Mouse (Mus musculus): Measurements from ENCODE around the gene Sh3rf3.
A peak's percentile ranks its signal among the peaks of the same experiment; 100 is the strongest.
"Not testable (repeated sequence)": the region's sequence is repeated elsewhere in the genome, so short reads cannot be mapped to it uniquely, and the experiment has no call there.

The Sh3rf3 gene

DNA sequence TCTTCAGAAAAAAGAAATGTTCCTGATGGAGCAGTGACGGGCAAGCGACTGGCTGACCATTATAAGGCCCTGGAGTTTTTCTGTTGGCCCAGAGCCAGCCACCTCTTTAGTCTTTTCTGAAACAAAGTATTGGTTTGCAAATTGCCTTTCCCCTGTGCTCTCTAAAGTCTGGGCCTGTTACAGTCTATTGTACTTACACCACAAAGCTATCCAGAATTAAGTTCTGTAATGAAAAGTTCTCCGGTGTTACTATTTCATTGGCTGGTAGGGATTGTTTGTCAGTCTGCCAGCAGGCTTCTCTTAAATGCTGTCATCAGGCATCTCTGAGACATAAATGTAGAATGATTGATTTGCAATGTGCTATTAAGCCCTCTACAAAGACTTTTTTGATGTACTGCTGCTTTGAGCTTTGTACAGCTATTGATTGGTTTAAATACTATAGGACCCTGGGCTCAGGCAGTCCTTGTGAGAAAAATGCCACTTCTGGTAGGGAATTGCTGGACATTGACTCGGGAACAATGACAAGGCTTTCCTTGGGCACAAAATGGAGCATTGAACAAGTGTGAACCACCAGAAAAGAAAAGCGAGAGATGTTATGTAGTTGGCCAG lies 169.5 kb downstream of the Sh3rf3 start:
- DNase-seq (ENCODE audit: low spot score) = no peak

DNA sequence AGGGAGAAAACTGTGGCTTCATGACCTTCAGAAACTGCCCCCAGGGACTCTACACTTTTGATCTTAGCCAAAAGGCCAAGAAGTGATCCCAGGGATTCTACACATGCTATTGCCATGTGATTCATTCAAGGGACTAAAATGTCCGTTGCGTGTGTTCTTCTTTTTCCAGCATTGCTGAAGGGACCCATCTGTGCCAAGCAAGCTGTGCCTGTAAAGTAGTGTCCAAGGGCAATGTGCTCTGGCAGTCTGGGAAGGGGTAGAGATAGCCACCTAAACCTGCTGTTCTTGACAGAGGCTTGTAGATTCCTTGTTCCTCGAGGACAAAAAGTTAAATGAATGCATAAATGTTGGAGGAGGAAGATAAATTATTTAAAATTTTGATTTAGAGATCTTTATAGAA lies 178.5 kb downstream of the Sh3rf3 start:
- no peak for DNase-seq (ENCODE audit: low spot score)

DNA sequence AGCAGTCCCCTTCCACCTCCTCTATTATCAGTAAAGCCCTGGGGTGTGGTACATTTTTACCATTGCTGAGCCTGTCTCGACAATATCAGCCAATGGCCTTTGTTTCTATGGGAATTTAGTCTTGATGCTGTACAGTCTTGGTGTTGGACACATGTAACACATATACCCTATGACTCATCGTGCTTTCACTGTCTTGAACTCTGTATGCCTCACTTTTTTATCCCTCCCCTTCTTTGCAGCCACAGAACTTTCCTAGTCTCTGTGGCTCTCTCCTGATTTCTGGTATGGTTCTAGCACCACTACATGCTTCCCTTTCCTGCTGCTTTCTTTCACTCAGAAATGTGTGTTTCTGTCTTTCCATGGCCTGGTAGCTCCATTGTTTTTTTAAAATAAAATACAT lies 181.6 kb downstream of the Sh3rf3 start:
- DNase-seq (ENCODE audit: low spot score) = no peak

DNA sequence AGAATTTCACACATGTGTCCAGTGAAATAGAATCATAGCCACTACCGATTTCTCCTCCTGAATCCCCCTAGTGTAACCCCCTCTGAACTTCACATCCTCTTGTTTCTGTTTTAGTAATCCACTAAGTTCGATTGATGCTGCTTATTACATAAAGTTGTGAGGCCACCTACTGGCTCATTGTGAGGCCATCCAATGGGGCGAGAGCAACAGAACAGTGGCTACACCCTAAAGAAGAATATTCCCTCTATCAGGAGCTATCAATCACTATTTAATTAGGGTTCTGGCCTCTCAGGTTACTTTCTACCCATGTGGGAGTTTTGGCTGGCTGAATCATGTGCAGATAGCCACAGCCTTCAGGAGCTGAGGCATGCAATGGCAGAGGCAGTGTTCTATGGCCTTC lies 182.0 kb downstream of the Sh3rf3 start:
- no peak for DNase-seq (ENCODE audit: low spot score)

DNA sequence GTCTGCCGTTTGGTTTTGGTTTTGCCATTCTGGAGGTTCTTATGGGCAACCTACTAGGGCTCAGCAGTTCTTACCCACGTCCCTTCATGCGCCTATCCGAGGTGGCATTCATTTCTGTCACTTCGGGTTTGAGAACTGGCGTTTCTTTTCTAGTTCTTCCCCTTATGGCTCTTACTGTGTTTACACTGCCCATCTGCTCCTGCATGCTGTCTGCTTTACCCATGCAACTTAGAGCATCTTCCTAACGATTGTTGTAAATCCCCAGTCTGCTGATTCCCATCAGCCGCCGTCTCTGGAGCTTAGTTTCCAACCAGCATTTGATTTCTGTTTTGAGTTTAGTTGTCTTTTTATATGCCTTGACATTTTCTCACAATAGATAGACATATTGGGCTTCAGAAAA lies 189.2 kb downstream of the Sh3rf3 start:
- DNase-seq (ENCODE audit: low spot score) = no peak

DNA sequence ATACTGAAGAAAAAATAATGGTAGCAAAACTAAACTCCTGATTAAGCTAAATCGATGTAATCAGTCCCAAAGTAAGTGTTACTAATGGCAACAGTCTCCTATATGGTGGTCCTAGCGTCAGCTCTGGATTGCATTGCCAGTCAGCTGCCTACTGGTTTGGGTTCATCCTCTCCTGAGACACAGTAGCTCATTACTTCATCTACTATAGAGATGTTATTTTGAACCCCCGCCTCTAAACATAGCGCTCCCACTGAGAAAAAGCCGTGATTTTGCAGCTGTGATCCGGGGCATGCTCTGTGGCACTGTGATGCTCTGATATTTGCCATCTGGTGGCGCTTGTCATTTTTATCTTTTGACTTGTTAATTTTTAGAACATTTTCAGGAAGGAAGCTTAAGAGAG lies 198.3 kb downstream of the Sh3rf3 start:
- DNase-seq (ENCODE audit: low spot score) = no peak

DNA sequence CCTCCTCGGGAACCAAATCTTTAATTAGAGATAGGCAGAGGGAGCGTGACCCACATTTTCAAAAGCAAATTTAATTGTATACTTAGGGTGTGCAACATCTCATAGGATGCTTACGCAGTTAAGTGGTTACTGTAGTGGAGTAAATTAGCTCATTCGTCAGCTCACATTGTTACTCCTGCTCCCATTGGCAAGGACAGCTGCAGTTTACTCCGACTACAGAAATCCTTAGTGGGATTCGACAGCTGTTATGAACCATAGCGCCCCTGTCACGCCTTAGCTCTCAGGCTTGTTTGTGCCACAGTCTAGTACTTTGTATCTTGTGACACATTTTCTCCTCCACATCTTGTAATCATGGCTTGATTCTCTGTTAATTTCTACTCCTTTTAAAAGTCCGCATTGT lies 200.5 kb downstream of the Sh3rf3 start:
- no peak for DNase-seq (ENCODE audit: low spot score)

DNA sequence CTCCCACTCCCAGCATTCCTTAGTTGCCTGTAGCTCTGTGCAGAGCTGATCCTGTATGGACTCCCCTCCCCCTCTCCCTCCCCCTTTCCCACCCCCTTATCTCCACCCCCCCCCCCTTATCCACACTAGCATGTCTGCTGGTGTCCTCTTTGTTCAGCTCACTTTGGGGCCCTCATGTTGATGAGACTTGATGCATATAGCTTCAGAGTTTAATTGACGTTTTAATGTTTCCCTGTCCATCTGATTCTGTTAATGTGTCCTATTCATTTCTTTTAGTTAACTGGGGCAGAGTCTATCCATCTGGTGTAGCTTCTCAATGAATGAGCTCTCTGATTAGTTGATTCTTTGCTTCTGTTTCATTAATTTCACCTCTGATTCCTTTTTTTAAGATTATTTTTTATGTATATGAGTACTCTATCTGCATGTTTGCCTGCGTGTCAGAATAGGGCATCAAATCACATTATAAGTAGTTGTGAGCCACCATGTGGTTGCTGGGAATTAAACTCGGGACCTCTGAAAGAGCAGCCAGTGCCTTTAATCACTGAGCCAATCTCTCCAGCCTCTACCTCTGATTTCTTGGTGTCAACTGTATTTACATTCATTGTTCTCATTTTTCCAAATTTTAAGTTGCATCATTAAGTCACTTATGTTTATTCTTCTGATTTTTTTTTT lies 206.3 kb downstream of the Sh3rf3 start:
- DNase-seq (ENCODE audit: low spot score) = no peak

DNA sequence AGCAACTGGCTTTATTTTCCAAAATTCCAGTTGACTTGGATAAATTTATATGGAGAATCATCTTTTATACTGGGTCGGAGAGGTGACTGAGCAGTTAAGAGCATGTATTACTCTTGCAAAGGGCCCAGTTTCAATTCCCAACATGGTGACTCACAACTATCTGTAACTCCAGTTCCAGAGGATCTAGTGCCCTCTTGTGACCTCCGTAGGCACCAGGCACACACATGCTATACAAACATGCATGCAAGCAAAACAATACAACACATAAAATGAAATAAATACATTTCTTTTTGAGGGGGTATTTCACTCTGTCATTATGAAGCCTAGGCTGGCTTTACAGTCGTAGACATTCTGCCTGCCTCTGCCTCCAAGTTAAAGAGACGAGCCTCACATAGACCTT lies 237.3 kb downstream of the Sh3rf3 start:
- no peak for DNase-seq (ENCODE audit: low spot score)

DNA sequence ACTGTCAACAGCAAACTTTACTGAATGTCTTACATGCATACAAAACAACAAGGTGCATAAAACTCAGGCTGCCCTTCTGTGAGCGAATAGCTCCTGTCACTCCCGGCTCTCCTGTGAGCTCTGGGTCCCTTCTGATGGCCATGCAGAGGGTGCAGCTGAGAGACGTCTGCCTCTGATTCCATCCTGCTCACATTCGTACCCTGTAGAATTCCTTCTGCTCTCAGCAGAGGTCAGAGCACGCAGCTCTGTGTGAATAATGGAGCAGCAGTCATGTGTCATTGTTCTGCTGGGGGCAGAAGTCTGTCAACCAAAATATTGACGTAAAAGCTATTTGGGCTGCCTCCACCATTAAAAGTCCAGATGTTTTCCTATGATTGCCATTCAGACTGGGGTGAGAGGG lies 243.1 kb downstream of the Sh3rf3 start:
- DNase-seq (ENCODE audit: low spot score) = no peak

DNA sequence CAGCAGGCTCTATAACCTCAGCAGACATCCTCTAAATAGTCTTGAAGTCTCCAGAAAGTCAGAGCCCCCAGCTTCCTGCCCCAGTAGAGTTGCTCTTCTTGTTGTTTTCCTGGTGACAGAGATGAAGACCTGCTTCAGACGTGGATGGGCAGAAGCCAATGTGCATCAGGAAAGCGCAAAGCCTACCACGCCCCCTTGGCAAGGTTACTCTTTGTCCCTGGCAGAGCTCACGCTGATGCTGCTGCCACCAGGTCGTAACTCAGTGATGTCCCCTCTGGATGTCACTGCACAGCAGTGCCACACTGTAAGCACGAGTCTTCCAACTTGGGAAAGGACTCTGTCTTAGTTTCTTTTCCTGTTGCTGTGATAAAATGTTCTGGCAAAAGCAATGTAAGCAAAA lies 253.6 kb downstream of the Sh3rf3 start:
- no peak for DNase-seq (ENCODE audit: low spot score)

DNA sequence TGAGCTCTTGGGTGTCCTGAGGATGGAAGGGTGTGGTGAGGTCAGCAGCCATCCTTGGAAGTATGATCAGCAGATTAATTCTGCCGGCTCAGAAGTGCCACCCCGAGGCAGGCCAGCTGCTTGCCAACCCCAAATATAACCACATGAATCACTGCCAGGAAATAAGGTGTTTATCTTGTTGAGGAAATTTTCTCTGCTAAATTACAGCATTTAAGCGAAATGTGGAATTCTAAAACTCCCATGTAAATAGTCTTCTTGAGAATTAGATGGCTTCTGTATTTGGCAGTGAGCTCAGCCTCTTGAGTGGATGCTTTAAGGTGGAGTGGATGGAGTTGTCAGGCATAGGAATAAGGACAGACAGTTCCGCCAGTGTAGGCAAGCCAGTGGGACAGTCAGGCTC lies 259.7 kb downstream of the Sh3rf3 start:
- DNase-seq (ENCODE audit: low spot score) = no peak

DNA sequence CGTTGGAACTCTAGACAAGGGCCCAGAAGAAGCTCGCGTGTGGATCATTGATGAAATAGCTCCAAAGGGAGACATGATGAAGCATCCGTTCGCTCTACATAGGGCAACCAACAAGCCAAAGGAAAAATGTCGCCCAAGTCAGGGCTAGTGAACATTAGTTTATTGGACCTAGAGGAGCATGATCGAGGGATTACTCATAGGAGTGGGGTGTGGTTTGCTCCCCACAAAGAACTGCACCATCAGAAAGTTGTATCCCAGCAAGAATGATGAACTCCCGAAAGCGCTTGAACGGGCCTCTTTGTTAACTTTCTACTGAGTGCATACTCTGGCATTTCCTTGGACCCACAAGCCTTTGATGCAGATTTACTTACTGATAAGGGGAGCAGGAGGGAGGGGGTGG lies 263.5 kb downstream of the Sh3rf3 start:
- no peak for DNase-seq (ENCODE audit: low spot score)

DNA sequence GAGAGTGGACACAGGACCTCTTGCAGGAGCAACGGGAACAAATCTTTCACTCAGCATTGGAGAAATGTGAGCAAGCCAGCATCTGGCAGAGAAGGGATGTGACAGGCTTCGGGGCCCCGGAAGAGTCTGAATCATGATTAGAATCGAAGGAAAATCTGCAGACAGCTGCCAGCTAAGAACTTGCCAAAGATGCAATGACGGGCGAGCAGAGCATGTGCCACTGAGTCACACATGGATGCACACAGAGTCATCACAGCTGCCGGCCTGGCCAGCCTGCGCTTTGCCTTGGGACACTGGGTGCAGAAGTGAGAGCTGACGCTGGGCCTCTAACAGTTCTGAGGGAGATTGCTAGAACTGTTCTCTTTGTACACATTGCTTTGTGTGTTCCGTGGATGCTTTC lies 264.8 kb downstream of the Sh3rf3 start:
- DNase-seq (ENCODE audit: low spot score) = no peak

DNA sequence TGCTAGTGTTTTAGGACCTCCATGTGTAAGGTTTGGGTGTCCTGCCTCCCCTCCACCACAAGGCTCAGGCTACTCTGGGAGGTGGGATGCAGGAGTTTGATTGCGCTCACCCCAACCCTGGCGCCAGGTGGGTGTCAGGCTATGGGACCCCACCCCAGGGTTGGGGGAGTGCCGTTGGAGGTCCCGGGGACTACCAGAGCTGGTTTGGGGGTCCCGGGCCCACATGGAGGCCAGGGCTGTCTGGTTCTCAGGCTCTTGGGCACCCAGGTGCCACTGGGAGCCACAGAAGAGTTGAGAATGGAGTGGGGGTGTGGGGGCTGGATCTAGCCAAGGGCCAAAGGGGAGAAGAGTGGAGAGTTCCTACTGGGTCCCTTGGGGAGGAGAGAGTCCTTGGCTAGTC lies 272.4 kb downstream of the Sh3rf3 start:
- DNase-seq (ENCODE audit: low spot score) = no peak

DNA sequence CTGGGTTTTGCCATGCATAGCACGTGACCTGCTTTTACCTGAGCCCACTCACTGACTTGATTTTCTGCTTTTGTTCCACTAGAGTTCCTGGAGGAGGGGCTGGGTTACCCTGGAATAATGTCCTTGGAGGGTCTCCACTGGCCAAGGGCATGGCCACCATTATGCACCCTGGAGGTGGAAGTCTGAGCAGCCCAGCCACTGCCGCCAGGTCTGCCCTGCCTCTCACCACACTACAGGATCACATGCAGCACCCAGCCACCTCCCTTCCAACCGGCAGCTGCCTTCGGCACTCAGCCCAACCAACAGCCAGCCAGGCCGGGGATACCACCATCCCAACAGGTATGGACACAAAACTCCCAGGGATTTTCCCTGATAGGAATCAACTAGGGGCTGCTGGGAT lies 273.4 kb downstream of the Sh3rf3 start:
- DNase-seq (ENCODE audit: low spot score) = no peak

DNA sequence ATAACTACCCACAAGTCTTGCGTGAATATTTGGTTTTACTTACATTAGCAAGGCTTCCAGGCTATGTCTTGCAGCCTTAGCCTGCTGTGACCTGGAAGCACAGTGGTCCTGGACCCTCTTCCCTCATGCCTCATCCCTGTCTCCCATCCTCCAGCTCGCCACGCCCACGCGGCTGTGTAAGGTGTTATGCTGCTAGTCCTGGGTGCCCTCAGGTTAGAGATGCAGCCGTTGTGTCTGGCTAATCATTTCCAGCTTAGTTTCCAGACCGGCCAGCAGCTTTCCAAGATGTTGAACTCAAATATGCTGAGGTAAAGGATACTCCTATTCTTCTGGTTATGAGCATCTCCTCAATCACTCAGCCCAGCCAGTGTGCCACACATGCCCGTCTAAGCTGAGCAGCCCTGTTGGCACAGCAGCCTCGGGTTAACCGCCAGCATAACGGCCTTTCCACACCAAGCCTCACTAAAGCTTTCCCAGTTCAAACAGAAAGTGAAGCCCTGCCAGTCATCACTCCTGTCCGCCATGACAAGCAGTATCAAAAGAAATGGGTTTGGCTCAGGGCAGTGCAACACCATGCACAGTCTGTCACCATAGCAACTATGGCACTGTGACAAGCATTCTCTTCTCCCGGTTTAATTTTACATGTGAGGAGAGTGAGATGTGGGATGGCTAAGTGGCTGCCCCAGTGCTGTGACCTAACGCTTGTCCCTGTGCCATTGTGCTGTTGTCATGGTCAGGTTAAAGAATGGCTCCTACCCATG lies 276.9 kb downstream of the Sh3rf3 start:
- DNase-seq (ENCODE audit: low spot score) = no peak

DNA sequence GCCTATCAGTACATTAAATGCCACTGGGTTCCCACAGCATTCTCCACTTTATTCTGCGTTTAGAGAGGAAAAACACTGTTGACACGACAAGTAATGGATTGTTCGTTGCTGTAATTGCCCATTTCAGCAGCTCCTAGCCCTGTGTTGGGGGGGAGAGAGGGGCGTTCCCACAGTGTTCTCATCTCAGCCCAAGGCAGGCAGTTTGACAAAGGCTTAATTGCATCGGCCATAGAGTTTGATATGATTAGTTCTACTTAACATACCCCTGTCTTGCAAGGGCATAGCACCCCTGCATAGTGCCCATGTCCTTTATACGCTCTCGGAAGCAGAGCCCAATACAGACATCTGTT lies 277.4 kb downstream of the Sh3rf3 start:
- DNase-seq (ENCODE audit: low spot score) = no peak

DNA sequence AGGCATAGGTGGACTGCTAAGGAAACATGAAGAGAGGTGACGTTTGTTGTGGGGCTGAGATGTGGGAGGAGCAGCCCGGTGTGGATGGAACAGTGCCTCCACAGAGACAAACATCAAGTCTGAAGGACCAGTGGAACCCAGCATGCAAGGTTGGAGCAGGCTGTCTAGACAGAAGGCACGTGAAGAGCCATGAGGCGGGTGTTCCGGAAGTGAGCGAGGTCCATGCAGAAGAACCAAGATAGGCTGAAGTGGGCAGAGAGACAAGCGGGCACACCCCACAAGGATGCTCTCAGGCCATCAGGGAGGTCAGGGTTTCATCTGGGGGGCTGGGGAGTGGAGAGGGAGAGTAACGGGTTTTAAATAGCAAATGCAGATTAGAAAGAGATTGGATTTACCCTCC lies 278.4 kb downstream of the Sh3rf3 start:
- no peak for DNase-seq (ENCODE audit: low spot score)

DNA sequence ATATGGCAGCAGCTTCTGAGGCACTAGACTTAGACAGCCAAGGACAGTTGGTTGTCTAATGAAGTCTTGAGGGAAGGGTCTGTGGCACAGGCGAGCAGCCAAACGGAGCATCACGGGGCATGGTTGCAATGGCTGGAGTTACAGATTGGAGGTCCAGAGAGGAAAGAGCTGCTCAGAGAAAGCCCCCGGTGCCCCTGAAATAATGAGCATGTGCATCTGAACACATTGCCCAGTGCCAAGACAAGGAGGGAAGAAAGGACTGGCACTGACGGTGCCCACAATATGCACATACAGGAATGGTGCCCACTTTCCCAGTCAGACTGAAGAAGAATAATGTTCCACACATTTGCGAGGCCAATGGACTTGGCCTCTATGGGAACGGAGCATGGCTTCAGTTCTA lies 278.8 kb downstream of the Sh3rf3 start:
- no peak for DNase-seq (ENCODE audit: low spot score)

DNA sequence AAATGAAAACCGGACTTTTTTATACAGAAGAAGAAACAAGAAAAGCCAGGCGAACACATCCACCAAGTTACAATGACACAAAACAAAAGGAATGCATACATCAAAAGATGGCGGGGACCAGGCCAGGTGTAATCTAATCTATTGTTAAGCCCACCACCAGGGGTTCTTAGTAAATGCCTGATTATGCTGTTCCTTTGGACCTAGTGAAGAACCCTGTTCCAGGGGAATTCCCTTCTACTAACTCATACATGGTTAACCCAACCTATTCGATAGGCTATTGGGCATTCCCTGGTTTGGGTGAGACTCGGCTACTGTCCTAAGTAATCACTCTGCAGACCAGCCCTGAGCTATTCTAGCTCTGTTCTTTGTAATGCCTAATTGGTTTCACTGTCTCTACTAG lies 289.9 kb downstream of the Sh3rf3 start:
- not testable (repeated sequence) for DNase-seq (ENCODE audit: low spot score)

DNA sequence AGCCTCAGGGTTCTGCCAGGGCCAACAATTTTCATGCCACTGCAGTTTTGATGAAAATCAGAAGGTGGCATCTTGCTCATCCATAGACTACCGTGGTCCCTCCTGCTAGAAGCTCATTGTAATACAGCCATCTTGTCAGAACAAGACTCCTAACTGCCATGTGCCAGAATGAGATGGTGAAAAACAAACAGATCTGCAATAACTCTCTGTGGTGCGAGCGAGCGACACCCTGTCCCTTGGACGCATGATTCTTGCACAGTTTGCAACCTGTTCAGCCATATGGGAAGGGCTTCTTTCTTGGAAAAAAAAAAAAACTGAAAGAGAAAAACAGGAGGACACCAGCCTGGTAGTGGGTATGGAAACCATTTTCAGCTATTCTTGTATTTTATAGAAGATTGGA lies 291.5 kb downstream of the Sh3rf3 start:
- DNase-seq (ENCODE audit: low spot score) = no peak

DNA sequence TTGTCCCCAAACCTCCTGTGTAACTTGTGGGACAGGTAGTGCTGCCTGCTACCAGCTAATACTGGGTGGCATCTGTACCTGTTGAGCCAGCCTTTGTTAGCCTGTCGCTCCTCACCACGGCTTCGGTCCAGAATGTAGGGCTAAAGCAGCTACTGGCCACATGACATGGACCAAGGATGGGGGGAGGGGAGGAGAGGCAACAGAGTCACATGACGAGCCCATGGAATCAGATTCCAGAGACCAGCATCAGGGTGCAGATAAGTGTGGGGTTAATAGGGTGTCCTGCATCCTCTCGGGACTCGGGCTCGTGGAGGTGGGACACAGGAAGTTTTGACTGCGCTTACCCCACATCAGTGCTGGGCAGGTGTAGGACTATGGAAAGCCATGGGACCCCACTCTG lies 292.7 kb downstream of the Sh3rf3 start:
- peak; percentile 43 for DNase-seq (ENCODE audit: low spot score)

DNA sequence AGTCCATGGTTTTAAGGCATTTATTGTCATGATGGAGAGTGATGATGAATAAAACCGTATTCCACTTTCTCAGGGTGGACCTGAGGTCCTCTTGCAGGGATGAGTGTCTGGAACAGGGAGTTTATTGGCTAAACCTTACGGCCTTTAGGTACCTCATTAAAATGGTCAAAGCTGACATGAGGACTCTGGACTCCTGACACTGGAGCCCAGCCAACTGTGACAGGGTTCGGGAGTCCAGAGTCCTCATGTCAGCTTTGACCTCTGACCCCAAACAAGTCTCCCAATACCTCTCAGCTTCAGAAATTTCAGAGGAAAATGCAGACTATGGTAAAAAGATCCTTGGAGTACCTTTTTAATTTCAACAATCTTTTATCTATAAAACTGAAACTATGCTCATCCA lies 293.5 kb downstream of the Sh3rf3 start:
- no peak for DNase-seq (ENCODE audit: low spot score)

All from urinary bladder, postnatal 14 days (tissue).